Mouse (Mus musculus) stomach, embryonic 14.5 days (tissue): ENCODE measurements around the gene Zpr1. TPM values are rescaled to one million over a fixed set of nuclear protein-coding genes. Genes with fewer than 3 reads are reported as not detected.
A peak's percentile ranks its signal among the peaks of the same experiment; 100 is the strongest.

ENCODE experiments used
- ATAC-seq: fragments of 200-750 bp; cut with Nextera tagmentation; 2 replicates; pipeline ENCODE4 v1.8.0; 2017; ENCODE audit warnings: low read depth, moderate TSS enrichment; ENCODE audit not compliant: insufficient number of reproducible peaks, insufficient read depth, low FRiP score
- H3K27ac ChIP-seq: fragments of 300-500 bp; sonication (generic); 2 replicates; pipeline ENCODE4 v1.5.1; 2014; ENCODE audit warnings: mild to moderate bottlenecking, low read length, moderate library complexity, mixed read lengths
- H3K27me3 ChIP-seq: fragments of 300-500 bp; sonication (generic); 2 replicates; pipeline ENCODE4 v1.6.1; 2014; ENCODE audit warnings: low read length, control low read depth, mixed read lengths; ENCODE audit not compliant: control insufficient read depth, insufficient read depth
- H3K36me3 ChIP-seq: fragments of 300-500 bp; sonication (generic); 2 replicates; pipeline ENCODE4 v1.6.1; 2014; ENCODE audit warnings: mild to moderate bottlenecking, control low read depth, low read length, moderate library complexity, mixed read lengths; ENCODE audit not compliant: control insufficient read depth, insufficient read depth
- H3K4me1 ChIP-seq: fragments of 300-500 bp; sonication (generic); 2 replicates; pipeline ENCODE4 v1.6.1; 2014; ENCODE audit warnings: low read length, control low read depth, mixed read lengths; ENCODE audit not compliant: control insufficient read depth, insufficient read depth
- H3K4me2 ChIP-seq: fragments of 300-500 bp; sonication (generic); replicated peaks from 2 replicates; pipeline ENCODE4 v1.6.1; 2014; ENCODE audit warnings: low read depth, low read length, control low read depth
- H3K4me3 ChIP-seq: fragments of 300-500 bp; sonication (generic); 2 replicates; pipeline ENCODE4 v1.5.1; 2014; ENCODE audit warnings: low read depth, low read length, control low read depth
- H3K9ac ChIP-seq: fragments of 300-500 bp; sonication (generic); replicated peaks from 2 replicates; pipeline ENCODE4 v1.6.1; 2014; ENCODE audit warnings: low read depth, mild to moderate bottlenecking, control low read depth, low read length, moderate library complexity, mixed read lengths
- H3K9me3 ChIP-seq: fragments of 300-500 bp; sonication (generic); 2 replicates; pipeline ENCODE4 v1.6.1; 2016; ENCODE audit warnings: low read depth, low read length, control low read depth; ENCODE audit not compliant: control insufficient read depth
- WGBS: fragments of 180-500 bp; shearing (Covaris S2); extraction: QIAGEN DNeasy Blood & Tissue Kit; methylation state at CpG from one replicate; pipeline ENCODE4 v1.1.7; 2014; 5-methylcytosine and 5-hydroxymethylcytosine counted together
- polyA plus RNA-seq: library from polyadenylated mRNA; unstranded; fragments of >200 nt; fragmentation: Nextera tagmentation; extraction: Ambion mirVana; gene quantifications from 2 replicates; pipeline ENCODE4 v1.2.1, GENCODE M21; 2014

Gene Zpr1
- polyA plus RNA-seq, 1 experiment from 2014 or later, result 59.2 TPM

DNA sequence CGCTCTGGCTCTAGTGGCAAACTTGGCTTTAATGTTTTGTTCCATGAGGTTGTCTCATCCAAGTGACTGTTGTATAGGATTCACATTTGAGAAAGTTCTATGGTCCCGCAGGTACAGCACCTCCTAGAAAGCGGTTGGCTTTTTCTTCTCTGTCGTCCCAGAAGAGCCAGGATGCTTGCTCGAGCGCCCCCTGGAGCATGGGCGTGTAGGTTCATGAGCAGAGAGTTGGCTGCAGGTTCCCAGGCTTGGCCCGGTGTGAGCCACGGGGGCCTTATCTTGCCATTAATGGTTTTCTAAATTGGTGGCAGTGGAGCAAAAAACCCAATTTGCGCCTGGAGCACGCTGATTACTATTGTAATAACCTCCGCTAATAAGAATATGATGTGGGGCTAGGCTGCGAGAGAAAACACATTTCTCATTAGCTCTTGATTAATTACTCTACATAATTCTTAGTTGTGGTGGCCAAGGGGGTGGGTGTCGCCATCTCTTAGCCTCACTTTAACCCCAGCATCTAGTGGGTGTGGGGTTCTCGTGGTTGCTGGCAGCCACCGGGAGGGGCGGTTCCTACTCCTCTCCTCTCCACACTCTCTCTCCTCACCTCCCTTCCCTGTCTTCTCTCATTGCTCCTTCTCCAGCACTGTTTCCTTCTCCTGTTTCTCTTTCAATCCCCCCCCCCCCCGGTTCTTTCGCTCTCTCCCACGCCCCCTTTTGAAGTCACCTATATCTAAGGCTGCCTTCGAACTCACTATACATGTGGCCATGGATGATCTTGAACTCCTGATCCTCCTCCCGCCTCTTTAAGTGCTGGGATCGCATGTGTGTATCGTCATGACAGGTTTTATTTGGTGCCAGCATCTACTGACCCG is 55.1 kb downstream of the Zpr1 start:
- H3K27ac ChIP-seq, result no peak overlapping the region
- H3K4me1 ChIP-seq, result peaks cover 8% of the 10 kb centered on the region; the same call in 1 of the 2 replicates
- 72% methylated on average over 25 of the region's 25 CpGs for WGBS
- peak overlapping the region; percentile 4; the same call in 1 of the 2 replicates for H3K9ac ChIP-seq
- H3K27me3 ChIP-seq, result 0 out of 2 replicates have a peak, but pooled peaks cover 3% of the 10 kb centered on the region
- no peaks in the 10 kb centered on the region for H3K36me3 ChIP-seq
- ATAC-seq, result no peak
- peak overlapping the region; percentile 65 for H3K4me2 ChIP-seq
- no peaks in the 10 kb centered on the region for H3K9me3 ChIP-seq
- H3K4me3 ChIP-seq, result peak overlapping the region; percentile 22; the same call in 1 of the 2 replicates

DNA sequence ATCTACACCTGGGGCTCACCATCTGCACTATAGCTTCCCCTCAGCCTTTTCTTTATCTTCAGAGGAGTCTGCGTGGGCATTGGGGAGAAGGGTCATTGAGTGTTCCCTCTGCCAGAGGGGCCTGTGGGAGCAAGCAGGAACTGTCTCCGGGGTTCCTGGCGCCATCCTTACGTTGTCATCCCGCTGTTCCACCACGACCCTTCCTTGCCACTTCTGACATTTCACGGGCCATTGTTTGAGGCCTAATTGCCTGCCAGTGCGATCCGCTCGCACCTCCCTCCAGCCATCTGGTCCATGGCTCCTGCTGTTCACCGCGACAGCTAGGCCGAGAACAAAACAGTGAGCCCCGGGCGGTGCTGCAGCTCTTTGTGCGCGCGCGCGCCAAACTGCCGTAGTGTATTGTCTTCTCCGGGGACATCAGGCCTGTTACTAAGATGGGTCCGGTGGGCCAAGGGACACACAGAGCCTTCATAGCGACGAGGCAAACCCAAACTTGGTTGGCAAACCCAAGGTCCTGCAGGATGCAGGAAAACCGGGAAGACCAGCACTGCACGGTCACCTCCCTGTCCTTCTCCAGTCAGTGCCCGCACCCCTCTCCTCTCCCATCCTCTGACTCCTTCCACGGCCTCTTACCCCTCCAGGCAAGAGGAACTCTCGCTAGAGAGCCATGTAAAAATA is 55.8 kb downstream of the Zpr1 start:
- Histone ChIP-seq H3K9ac (peak overlapping the region; percentile 4), H3K4me1 (peaks cover 8% of the 10 kb centered on the region; the same call in 1 of the 2 replicates), H3K36me3 (no peaks in the 10 kb centered on the region), H3K27ac (peak overlapping the region; percentile 21), H3K27me3 (0 out of 2 replicates have a peak, but pooled peaks cover 3% of the 10 kb centered on the region), H3K4me2 (peak overlapping the region; percentile 65), H3K4me3 (peak overlapping the region; percentile 22), H3K9me3 (no peaks in the 10 kb centered on the region)
- WGBS, result 7% methylated on average over 30 of the region's 30 CpGs
- no peak for ATAC-seq

DNA sequence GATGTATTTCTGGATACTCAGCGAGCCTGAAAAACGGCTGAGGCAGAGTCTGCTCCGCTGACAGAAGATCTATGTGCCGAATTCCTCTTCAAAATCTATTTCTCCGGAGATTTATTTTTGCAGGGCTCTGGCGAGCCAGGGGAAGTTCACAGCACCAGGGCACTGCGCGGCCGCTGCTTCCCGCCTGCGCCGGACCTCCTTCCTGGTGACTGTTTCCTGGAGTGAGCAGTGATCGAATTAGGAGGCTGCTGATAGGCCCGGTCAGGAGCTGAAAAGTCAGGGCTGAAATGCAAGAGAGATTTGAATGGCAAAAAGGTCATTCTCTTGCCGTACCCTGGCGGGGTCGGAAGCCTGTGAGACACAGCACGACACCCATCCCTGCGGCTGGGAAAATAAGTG is 56.4 kb downstream of the Zpr1 start:
- Histone ChIP-seq H3K36me3 (no peaks in the 10 kb centered on the region), H3K4me1 (peaks cover 8% of the 10 kb centered on the region; the same call in 1 of the 2 replicates), H3K4me2 (peak overlapping the region; percentile 65), H3K4me3 (peak overlapping the region; percentile 22), H3K9ac (peak overlapping the region; percentile 4), H3K27me3 (0 out of 2 replicates have a peak, but pooled peaks cover 3% of the 10 kb centered on the region), H3K9me3 (no peaks in the 10 kb centered on the region), H3K27ac (peak overlapping the region; percentile 21)
- 5% methylated on average over 19 of the region's 19 CpGs for WGBS
- ATAC-seq, result no peak

DNA sequence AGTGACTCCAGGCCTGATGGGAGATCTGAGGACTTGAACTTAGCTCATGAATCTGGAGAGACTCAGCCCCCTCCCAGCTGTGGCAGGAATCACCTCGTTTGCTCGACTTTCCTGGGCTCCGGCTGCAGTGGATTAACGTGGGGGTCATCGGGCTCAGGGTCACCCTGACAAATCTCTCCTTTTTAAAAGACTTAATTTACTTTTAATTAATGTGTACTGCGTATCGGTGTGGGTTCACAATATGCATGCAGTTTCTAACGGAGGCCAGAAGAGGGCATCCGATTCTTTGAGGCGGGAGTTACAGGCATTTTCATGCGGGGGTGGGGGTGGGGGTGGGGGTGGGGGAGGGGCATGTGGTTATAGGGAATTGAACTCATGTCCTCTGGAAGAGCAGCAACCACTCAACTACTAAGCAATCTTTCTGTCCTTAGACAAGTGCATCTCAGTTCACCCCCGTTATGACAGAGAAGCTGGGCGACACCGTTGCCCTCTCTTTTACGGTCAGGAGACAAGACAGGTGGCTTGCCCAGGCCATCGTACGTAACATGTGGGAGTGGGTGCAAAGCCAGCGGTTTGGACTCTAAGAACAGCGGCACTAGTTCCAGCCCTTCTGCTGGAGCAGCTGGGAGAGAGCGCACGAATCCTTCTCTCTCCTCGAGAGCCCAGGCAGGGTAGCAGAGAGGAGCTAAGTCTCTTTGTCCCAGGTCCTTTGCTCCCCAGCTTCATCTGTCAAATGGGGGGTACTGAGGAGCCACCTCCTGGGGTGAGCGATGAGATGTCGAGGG is 57.1 kb downstream of the Zpr1 start:
- peak overlapping the region; percentile 65; the same call in 1 of the 2 replicates for H3K4me2 ChIP-seq
- peaks cover 8% of the 10 kb centered on the region; the same call in 1 of the 2 replicates for H3K4me1 ChIP-seq
- ATAC-seq, result no peak
- WGBS, result 23% methylated on average over 24 of the region's 24 CpGs
- H3K36me3 ChIP-seq, result no peaks in the 10 kb centered on the region
- H3K27ac ChIP-seq, result no peak overlapping the region
- no peaks in the 10 kb centered on the region for H3K9me3 ChIP-seq
- no peak overlapping the region for H3K4me3 ChIP-seq
- H3K9ac ChIP-seq, result no peak overlapping the region
- 0 out of 2 replicates have a peak, but pooled peaks cover 3% of the 10 kb centered on the region for H3K27me3 ChIP-seq

DNA sequence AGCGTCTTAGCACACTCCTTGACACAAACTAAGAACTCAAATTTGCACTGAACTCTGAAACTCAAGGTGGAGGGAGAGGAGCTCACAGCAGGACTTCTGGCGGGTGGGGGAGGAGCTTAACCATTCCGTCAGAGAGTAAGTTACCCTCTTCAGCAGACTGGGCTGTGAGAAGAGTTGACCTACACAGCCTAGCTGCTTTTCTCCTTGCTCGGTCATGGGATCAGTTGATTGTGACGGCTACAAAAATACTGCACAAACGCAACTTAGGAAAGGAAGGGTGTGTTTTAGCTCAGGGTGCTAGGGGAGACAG is 57.7 kb downstream of the Zpr1 start:
- H3K27me3 ChIP-seq, result 0 out of 2 replicates have a peak, but pooled peaks cover 3% of the 10 kb centered on the region
- H3K9me3 ChIP-seq, result no peaks in the 10 kb centered on the region
- no peak overlapping the region for H3K4me3 ChIP-seq
- no peak overlapping the region for H3K27ac ChIP-seq
- H3K36me3 ChIP-seq, result no peaks in the 10 kb centered on the region
- WGBS, result 53% methylated on average over 6 of the region's 6 CpGs
- no peak overlapping the region for H3K4me2 ChIP-seq
- H3K9ac ChIP-seq, result no peak overlapping the region
- peaks cover 8% of the 10 kb centered on the region; the same call in 1 of the 2 replicates for H3K4me1 ChIP-seq
- no peak for ATAC-seq

DNA sequence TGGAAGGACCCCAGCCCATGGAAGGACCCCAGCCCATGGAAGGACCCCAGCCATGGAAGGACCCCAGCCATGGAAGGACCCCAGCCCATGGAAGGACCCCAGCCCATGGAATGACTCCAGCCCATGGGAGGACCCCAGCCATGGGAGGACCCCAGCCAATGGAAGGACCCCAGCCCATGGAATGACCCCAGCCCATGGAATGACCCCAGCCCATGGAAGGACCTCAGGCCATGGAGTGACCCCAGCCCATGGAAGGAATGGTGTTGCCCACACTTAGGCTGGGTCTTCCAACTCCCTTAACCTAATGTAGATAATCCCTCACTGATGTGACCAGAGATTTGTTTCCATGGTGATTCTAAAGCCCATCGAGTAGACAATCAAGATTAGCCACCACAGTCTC is 58.4 kb downstream of the Zpr1 start:
- Histone ChIP-seq H3K36me3 (no peaks in the 10 kb centered on the region), H3K4me3 (no peak overlapping the region), H3K4me1 (peaks cover 8% of the 10 kb centered on the region; the same call in 1 of the 2 replicates), H3K9ac (no peak overlapping the region), H3K9me3 (no peaks in the 10 kb centered on the region), H3K27ac (no peak overlapping the region), H3K4me2 (no peak overlapping the region), H3K27me3 (0 out of 2 replicates have a peak, but pooled peaks cover 3% of the 10 kb centered on the region)
- 80% methylated on average over 1 of the region's 1 CpGs for WGBS
- no peak for ATAC-seq
